Mouse (Mus musculus): ENCODE measurements at regions not wholly inside any gene's neighbourhood (a gene's known extent, or its start where the extent isn't known, plus 50 kb on each side); places are given as distances from the start of the nearest gene placed in this dataset.

DNA sequence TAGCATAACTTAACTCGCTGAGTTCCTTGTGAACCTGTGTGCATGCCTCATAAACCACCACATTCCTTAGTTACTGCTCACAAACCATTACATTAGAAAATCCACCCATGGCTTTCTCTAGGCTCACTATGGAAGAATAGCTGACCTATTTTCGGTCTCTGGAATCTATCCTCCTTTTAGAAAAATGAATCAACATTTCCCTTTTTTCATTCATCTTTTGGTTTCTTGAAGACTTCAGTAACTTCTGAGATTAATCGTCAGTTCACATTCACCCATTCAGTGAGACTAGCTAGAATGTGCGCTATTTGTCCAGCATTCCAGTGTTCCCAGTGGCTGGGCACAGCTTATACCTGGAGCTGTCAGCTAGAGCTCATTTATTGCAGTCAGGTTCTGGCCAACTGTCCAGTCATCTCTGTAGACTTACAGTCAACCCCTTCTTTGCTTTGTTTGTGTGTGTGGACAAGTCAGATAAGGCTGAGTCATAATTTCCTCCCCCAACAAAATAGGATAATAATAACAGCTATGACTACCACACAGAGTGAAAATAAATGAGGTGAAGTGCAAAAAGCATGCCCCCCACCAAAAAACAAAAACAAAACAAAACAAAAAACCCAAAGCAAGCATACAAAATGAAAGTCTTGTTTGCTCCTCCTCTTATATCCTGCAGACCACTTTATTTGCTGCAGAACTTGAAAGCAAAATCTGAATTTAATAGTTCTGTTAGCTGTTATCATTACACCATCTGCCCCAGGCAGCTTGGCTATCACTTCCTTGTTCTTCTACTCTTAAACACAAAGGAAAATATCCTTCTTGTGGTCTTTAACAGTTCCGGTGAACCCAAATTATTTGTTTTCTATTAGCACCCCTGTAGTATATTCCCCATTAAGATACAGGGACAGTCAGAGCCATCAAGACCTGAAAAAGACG is 173.0 kb upstream of the Cited2 start:
- DNase-seq (ENCODE audit: low read depth, low spot score), result no peak

DNA sequence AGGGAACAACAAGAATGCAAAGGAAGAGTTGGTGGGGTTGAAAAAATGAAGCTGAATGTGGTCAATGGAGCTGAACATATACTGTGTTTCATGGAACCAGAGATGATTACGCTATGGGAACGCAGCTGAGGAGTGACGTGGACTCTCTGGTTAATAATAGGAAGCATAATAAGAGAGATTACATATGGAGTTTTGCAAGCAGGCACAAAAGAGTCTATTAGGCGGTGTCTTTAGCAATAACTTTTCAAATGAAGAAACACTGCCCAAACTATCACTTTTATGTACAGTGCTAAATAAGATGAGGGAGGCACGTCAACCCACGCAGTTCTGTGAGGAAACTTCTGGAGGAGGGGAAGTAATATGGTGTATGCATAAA is 172.4 kb upstream of the Cited2 start:
- no peak for DNase-seq (ENCODE audit: low read depth, low spot score)

DNA sequence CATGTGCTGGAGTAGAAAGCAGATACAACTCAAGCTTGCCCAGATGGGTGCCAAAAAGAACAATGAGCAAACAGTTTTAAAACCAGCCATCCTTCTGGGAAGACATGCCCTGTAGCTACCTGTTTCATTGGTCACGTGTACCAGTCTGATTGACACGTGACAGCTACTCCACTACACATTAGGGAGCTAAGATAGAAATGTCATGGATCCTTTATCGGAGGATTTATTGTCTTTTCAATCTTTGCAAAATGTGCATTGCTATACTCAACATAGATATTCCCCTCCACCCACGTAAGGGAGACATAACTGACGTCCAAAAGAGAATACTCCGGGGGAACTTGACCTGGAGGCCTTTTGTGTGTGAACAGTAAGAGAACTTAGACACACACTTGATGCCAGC is 171.1 kb upstream of the Cited2 start:
- DNase-seq (ENCODE audit: low read depth, low spot score), result no peak

DNA sequence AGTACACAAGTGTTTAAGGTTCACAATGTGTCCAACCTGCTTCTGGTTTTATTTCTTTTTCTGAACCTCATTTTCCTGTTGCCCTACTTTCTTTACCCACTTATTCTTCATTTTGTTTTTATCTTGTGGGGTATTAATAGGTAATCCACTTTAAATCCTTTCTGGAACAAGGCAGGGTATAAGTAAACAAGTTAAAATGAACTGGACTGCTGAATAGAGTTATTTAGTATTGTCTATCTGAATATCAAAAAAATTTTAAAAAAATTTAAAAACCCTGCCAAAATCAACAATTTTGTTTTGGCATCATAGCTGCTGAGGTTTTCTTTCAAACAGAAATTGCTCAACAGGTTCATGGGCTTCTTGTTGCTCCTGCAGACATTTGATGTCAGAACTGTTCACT is 170.7 kb upstream of the Cited2 start:
- no peak for DNase-seq (ENCODE audit: low read depth, low spot score)

DNA sequence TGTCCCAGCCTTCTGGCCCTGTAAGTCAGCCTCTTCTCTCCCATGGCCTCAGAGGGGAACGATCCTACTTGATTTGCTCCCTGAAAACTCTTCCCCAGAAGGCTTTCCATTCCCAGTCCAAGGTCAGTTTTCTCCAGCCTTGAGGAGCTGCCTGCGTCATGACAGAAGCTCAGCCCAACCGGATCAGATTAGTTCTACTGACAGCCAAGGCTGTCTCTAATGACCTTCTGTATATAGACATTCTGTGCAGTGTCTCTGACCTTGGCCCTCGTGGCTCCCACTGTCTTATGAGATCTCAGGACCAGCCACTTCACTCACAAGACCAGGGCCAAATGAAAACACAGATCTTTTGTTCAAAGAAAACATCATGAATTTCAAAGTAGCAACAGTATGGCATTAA is 166.6 kb upstream of the Cited2 start:
- no peak for DNase-seq (ENCODE audit: low read depth, low spot score)

DNA sequence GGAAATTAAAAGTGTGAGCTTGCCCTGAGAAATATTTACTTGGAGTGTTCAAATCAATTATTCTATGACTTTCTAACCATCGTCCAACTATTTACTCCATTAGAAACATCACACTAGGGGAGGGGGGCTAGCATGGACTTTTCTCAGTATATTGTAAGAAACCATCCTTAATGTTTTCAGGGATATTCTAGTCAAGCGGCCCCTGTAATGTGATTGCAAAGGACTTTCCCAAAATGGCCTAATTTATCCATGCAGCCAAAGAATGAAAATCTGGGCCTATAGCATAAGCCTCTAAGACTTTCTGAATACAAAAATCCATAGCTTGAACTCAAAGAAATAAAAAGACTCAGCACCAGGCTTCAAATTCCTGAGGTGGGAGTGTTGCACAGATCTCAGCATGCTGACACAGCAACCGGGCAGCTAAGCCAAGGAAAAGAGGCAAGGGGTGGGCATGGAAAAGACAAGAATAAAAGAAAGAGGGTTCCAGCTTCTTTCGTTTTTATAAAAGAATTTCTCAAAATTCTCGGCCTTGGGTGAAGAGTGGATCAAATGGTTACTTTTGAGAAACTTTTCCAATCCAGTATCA is 163.6 kb upstream of the Cited2 start:
- DNase-seq (ENCODE audit: low read depth, low spot score), result no peak

DNA sequence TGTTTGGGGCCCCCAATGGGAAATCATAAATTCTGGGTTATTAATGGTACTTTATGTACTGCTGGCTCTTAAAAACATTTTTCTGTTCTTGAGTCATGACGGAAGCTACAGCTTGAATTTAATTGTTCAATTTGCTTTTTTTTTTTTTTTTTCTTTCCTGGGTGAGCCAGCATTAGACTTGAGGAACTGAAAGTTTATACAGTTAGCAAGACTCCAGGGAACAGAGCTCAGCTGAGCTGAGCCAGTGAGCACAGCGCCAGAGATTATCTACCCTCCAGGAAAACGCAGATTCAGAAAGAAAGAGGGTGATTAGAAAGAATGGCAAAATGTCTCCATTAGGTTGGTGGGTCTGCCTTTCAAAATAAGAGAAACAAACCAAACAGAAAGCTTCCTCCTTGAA is 163.0 kb upstream of the Cited2 start:
- no peak for DNase-seq (ENCODE audit: low read depth, low spot score)

DNA sequence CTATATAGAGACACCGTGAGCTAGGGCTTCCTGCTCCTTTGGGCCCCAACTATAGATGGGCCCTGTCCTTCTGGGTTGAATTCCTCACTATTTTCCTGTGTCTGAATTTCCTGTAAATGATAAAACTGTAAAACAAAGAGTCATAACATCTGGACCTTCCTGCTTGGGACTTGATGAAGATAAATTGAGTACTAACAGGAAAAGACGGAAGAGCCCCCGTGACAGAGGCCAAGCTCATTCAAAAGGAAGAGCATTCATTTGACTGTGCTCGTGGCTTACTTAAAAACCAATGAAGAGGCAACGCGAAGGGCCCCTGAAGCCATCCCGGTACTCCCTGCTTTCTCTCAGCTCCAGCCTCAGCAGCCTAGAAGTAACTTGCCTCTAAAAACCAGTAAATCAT is 161.6 kb upstream of the Cited2 start:
- peak; percentile 7 for DNase-seq (ENCODE audit: low read depth, low spot score)

DNA sequence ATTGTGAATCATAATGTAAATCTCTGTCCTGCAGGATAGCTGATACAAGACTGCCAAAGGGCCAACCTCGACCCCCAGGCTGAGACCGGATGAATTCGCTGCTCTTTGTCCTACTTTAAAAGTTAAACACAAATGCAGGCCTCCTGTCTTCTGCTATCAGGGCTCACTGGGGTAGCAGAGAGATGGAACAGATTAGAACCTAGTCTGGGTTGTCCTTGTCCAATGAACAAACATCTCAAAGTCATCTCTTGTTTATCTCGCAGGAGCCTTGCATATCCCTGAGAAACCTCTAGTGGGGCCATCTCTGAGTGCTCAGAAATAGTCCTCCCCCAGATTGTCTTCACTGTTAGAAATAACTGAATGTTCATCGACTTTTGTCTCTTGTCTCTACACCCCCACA is 161.0 kb upstream of the Cited2 start:
- DNase-seq (ENCODE audit: low read depth, low spot score), result no peak

DNA sequence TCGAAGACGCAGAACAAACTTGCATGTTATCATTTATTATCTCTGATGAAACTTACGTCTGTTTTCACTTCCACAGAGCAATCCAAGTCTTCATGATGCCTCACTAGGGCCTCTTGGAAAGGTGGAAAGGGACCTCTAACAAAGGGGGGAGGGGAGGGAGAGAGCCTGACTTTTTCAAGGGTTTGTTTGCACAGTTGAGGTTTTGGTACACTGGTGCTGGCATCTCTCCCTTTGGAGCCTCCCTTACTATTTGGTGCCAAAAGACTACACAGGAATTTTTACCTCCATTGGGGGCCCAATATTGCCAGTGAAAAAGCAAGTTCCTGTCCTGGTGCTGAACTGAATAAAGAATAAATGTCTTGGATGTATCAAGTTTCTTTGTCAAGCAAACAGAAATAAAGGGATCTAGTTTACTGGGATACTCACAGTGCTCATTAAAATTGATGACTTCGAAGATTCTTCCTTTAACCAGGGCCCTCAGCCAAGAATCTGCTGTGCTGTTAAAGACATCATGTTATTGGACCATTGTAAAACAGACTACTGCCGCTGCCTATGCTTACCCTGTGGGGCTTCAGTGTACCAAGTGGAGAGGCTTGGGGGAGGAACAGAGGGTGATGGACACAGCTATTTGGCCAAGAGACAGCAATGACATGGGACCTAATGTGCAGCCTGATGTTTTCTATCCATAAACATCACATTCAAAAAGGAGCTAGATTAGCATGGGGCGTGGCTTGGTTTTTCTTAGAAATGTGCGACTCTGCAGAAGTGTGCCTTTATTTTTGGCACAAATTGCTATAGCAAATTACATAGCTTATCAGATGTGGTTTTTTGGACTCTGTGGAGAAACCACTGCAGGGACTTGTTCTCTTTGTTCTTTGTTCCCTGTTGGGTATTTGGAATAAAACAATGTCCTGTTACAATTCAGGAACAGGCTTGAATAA is 160.3 kb upstream of the Cited2 start:
- no peak for DNase-seq (ENCODE audit: low read depth, low spot score)

DNA sequence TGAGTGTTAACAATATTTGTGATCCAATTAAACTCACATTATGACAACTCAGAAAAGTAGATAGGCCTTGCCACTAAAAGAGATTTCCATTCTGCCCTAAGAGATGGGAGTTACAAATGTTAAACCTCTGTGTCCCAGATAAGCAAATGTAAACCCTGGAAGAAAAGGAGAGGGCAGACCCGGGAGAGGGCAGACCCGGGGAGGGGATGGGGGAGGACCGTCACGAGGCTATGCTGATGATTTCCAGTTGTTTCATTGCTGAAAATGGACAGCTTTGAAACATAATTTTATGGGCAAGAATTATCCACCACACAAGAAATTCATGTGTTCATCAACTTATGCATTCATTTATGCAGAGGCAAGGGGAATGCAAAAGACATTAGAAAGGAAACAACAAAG is 159.7 kb upstream of the Cited2 start:
- no peak for DNase-seq (ENCODE audit: low read depth, low spot score)

DNA sequence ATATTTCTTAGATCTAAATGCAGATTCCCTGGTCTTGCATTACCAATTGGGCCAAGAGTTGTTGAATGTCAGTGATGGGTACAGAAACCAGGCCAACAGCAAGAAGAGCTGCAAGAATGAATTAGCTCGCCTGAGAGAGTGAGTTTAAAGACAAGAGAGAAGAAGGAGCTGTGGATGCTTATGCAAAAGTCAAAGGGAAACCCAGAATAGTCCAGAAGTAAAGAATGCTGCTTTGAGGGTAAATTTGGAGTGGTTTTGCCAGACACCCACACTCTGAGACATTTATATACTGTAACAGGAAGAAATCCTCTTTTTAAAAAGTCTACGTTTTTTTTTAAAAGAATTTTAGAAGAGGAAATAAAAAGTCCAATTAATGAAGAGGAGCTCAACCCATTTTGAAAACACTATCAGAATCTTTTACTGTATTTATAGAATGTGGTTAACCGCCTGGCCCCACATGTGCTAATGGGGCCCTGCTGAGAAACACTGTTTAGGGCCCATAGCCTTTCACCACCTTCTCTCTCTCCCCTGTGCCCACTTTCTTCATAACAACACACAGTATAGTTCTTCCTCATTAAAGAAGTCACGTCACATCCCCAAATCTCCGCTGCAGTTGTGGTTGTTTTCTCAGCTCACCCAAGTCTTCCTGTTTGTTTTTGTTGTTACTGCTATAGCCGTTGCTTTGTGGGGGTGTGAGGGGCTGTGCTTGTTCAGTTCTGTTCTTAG is 158.0 kb upstream of the Cited2 start:
- DNase-seq (ENCODE audit: low read depth, low spot score), result no peak

DNA sequence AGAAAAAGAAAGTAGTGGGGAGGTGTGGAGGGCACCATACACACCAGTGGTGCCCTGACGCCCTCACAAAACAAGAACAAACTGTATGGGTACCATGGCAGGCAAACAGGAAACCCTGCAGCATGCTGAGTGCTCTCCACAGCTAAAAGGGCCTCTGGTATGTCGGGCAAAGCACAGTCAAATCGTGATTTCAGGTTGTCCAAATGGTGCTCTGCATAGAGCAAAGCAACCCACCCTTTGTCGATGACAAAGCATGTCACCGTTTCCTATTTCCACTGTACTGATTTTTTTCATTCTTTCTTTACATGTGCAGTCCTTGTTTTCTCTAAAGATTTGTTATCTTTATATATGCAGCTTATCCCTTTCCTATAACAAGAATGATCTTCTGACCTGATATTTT is 156.0 kb upstream of the Cited2 start:
- no peak for DNase-seq (ENCODE audit: low read depth, low spot score)

DNA sequence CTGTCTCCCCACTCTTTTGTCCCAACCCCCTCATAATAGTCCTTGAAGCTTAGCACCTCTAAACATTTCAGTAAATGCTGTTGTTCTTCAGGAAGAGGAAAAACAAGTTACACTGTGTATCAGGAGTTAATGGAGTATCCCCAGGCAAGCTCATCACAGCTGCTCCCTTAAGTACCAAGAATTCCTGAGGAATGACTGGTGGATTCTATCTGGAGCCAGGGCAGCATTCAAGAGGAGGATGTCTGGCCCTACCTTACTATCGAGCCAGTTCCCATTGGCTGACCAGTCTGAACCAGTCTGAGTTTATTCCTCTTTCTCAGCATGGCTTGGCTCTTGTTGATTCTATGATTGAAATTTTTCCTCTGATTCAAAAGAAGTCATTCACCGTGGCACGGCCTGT is 155.4 kb upstream of the Cited2 start:
- no peak for DNase-seq (ENCODE audit: low read depth, low spot score)

DNA sequence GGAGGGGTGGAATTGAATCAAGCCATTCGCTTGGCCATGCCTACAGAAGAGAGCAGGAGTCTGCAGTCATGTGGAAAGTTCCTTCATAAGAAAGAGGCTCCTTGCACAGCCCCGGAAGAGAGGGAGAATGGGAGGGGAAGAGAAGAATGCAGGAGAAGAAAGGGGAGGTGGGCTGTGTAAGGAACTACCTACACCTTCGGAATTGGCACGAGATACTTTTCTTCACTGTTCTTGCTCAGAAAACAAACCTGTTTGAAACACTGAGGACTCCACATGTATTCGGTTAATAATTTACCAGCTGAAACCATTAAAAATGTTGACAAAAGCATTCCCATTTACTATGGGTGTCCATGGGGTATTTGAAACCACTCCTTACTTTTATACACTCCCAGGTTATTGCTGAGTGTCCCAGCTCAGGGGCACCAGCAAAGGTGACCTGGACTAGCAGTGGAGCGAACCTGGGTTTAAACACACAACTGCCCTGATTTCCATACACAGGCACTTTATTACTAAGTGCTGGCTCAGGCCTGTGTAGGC is 153.4 kb upstream of the Cited2 start:
- DNase-seq (ENCODE audit: low read depth, low spot score), result no peak

DNA sequence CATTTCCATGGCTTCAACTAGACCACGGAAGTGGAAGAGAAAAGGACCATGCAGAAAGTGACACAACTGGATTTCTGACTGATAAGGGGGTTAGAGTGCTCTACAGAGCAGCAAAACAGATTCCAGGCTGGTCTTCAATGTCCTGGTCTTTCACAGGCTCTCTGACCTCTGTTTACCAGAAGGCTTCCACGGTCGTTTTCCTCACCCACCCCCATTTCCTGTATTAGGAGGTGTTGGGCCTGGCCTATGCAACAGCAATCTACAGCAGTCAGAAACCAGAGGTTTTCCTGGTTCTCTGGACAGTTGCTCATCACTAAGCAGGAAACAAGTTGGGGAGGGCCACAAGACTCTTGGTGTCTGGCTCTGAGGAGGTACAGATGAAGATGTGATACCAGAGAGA is 148.1 kb upstream of the Cited2 start:
- no peak for DNase-seq (ENCODE audit: low read depth, low spot score)

DNA sequence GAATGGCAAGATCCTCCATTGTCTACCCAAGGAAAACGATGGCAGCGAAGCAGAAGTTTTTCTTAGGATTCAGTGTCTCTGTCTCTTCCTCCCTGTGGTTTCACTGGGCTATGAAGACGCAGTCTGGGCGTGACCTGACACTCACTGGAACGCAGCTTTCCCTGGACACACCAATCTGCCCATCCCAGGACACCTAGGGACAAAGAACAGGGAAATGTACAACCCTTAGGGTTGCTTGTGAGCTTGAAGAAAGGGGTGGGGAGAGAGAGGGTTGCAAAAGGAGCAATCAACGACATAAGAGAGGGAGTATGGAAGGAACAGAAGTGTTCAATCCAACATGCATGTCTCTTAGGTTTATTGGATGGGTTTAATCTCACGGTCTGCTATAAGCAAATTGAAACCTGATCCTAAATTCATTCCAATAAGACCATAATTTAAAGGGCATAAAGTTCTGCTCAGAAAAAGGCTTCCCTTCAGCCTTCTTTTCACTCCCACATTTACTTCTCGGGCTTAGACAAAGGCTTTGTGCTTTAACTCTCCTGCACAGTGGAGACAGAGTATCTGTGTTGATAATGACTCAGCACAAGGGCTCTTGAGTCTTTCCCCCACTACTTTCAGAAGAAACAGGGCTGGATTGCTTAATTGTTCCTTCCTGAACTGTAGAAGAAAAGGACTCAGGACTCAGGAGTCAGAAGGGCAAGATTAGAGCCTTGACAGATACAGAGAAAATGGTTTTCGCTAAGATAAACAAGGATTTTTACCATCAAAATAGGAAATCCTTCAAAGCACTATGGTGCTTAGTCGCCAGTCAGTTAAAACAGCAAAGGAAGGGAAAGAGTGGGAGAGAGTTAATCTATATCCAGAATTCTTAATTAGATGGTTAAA is 147.3 kb upstream of the Cited2 start:
- no peak for DNase-seq (ENCODE audit: low read depth, low spot score)

DNA sequence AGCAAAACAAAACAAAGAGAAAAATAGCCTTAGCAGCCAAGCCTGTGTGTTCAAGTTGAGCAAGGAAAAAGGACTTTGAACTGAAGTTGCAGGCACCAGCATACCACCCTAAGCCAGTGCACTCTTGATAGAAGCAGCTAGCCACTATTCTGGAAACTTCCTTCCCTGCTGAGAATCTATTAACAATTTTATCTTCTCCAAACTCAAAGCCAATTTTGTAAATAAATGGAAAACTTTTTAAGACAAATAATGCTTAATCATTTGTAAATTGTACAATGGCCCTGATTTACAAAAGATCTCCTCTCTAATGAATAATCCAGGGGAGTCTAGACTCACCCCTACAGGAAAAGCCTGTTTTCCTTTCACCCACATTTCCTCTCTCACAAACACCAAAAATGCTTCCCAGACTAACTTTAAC is 146.7 kb upstream of the Cited2 start:
- DNase-seq (ENCODE audit: low read depth, low spot score), result no peak

DNA sequence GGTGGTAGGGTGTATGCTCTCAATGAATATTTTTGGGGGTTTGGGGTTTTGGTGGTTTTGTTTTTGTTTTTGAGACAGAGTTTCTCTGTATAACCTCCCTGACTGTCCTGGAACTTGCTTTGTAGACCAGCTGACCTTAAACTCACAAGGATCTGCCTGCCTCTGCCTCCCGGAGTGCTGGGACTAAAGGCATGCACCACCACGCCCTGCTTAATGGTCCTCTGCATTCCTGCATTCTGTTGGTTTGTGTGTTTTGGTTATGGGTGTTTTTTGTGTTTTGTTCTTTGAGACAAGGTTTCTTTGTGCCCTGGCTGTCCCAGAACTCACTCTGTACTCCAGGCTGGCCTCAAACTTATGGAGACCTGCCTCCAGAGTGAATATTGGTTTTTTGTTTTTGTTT is 143.6 kb upstream of the Cited2 start:
- DNase-seq (ENCODE audit: low read depth, low spot score), result no peak

DNA sequence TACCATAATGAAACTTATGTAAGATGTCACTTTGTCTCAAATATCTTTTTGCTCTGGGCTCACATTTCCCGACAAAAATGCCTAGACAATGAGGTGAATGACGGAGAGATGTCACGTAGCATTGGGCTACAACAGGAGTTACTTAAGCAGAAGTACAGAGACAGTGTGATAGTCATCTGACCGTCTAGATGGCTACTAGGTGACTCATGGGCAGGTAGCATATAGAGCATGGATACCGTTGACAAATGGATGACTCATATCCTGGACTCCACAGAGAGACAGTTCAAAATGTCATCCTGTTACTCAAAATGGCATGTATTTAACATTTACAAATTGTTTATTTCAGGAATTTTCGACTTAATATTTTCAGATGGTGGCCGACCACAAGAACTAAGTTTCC is 138.2 kb upstream of the Cited2 start:
- DNase-seq (ENCODE audit: low read depth, low spot score), result no peak

All from embryo, embryonic 11.5 days (tissue).